Comparison of ENCODE assay signal across 8 mouse cellular contexts in the genomic region with DNA sequence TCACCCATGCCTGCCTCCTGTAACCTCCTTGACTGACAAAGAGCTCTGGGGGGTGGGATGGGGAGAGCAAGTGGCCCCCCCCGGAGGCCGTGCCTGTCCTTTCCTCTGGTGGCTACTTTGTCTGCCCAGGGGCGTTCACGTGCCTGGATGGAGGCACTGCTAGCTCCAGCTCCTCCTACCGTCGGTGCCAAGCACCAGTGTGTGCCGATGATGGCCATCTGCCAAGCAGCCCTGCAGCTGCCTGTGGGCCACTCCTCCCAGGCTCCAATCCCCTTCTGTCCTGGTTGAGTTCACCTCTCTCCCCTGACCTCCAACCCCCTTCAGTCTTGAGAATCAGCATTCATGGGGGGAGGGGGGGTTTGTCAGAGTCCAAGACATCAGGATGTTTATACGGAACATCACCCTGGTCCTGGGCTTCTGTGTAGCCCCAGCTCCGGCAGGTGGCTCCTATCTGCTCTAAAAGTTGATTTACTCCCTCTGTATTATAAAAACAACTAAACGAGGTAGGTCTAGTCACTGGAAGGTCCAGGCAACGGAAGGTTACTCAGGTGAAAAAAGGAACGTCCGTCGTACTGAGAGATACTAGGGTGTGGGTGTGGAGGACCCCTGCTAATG. TPM values are rescaled to one million over a fixed set of nuclear protein-coding genes. Genes with fewer than 3 reads are reported as not detected.
DNase-seq lines count a peak whose midpoint lies in the region; ATAC-seq and TF ChIP-seq lines count a peak whose summit lies in the region.
"Had no signal": no experiment of that assay in that cellular context is flagged by ENCODE, and none has a peak within 500 bp of the region (broad histone marks: within the 10 kb centered on the region; RNA-seq: fewer than 3 reads in every experiment).

No protein-coding gene starts in this region.

- 47% methylated on average over 14 of the region's 14 CpGs for WGBS in forebrain, postnatal 0 days
- WGBS in intestine, embryonic 14.5 days: 32% methylated on average over 14 of the region's 14 CpGs

- no peak overlapping the region; the same call in 1 of the 2 replicates for H3K27ac ChIP-seq in forebrain, postnatal 0 days (ENCODE audit: low read depth, low read length)
- H3K27ac ChIP-seq in intestine, embryonic 14.5 days (ENCODE audit: low read depth): peak overlapping the region; percentile 22; the same call in 1 of the 2 replicates
- H3K27ac ChIP-seq: limb, embryonic 15.5 days had no signal

- H3K9me3 ChIP-seq in forebrain, postnatal 0 days (ENCODE audit: low read length): no peaks in the 10 kb centered on the region
- no peaks in the 10 kb centered on the region for H3K9me3 ChIP-seq in intestine, embryonic 14.5 days (ENCODE audit: control insufficient read depth, low read length)
- H3K9me3 ChIP-seq: limb, embryonic 15.5 days had no signal

- H3K4me1 ChIP-seq in forebrain, postnatal 0 days (ENCODE audit: insufficient read depth): 0 out of 2 replicates have a peak, but pooled peaks cover 4% of the 10 kb centered on the region
- H3K4me1 ChIP-seq in intestine, embryonic 14.5 days (replicated peaks; ENCODE audit: control insufficient read depth, insufficient read depth, low read length): peaks cover 9% of the 10 kb centered on the region

- H3K9ac ChIP-seq in forebrain, postnatal 0 days: no peak overlapping the region
- no peak overlapping the region for H3K9ac ChIP-seq in intestine, embryonic 14.5 days (ENCODE audit: low read length)
- H3K9ac ChIP-seq: limb, embryonic 15.5 days had no signal

- ATAC-seq in forebrain, postnatal 0 days: peak; percentile 76
- 0 out of 2 replicates have a peak, but pooled peaks have one; percentile 24 for ATAC-seq in intestine, embryonic 14.5 days (replicated peaks; ENCODE audit: low FRiP score, low TSS enrichment, low read depth)
- ATAC-seq in activated CD4-positive, CD25-positive, alpha-beta regulatory T cell, adult 4 months: no peak

- H3K27me3 ChIP-seq in forebrain, postnatal 0 days (ENCODE audit: insufficient read depth, low read length): no peaks in the 10 kb centered on the region
- H3K27me3 ChIP-seq in intestine, embryonic 14.5 days (replicated peaks; ENCODE audit: control insufficient read depth, insufficient read depth, low read length): no peaks in the 10 kb centered on the region
- H3K27me3 ChIP-seq: limb, embryonic 15.5 days had no signal

- H3K4me3 ChIP-seq in forebrain, postnatal 0 days (ENCODE audit: low read depth, low read length): no peak overlapping the region
- H3K4me3 ChIP-seq in intestine, embryonic 14.5 days (ENCODE audit: low read depth, low read length): no peak overlapping the region
- H3K4me3 ChIP-seq: limb, embryonic 15.5 days had no signal

- no peaks in the 10 kb centered on the region for H3K36me3 ChIP-seq in forebrain, postnatal 0 days (ENCODE audit: insufficient read depth)
- H3K36me3 ChIP-seq in intestine, embryonic 14.5 days (ENCODE audit: control insufficient read depth, insufficient read depth, low read length): no peaks in the 10 kb centered on the region
- H3K36me3 ChIP-seq: limb, embryonic 15.5 days had no signal

- DNase-seq in ES-CJ7 (ENCODE audit: low read depth, low spot score): peak; percentile 37
- peak; percentile 46 for DNase-seq in Muller cell, postnatal 12 days (ENCODE audit: inconsistent ontology term)
- peak; percentile 71 for DNase-seq in forebrain, postnatal 0 days
- no peak for DNase-seq in intestine, embryonic 14.5 days (ENCODE audit: low spot score)
- peak; percentile 27 to 46 for DNase-seq in left cerebral cortex, adult 18-20 months (ENCODE audit: low spot score in 2 of 2)
- DNase-seq in ovary, postnatal 14 days (ENCODE audit: low spot score): peak; percentile 50

- no peak overlapping the region for H3K4me2 ChIP-seq in forebrain, postnatal 0 days (ENCODE audit: low read depth)
- no peak overlapping the region for H3K4me2 ChIP-seq in intestine, embryonic 14.5 days (ENCODE audit: low read length)
- H3K4me2 ChIP-seq: limb, embryonic 15.5 days had no signal

- peak; percentile 39; the same call in 1 of the 2 replicates for TF ChIP-seq CTCF in forebrain, postnatal 0 days (IDR thresholded peaks at IDR 0.05; ENCODE audit: low read depth)

RNA-seq across cellular contexts. Expression of gene Pgs1, which starts 57.3 kb away (rescaled TPM):
- 55.7 and 63.0 TPM in 2 replicates for total RNA-seq in forebrain, postnatal 0 days (2014; rRNA removed)
- 47.7 and 54.4 TPM in 2 replicates for polyA plus RNA-seq in forebrain, postnatal 0 days (2015; fragmentation: Nextera tagmentation; extraction: Ambion mirVana)
- 31.6 and 33.8 TPM in 2 replicates for polyA plus RNA-seq in intestine, embryonic 14.5 days (2014; fragmentation: Nextera tagmentation; extraction: Ambion mirVana)
- 10 to 100 TPM; 87.1 to 89.0 TPM for total RNA-seq in left cerebral cortex, adult 18-20 months (2021)
- 10 to 100 TPM; 34.6 to 38.3 TPM for polyA plus RNA-seq in activated CD4-positive, CD25-positive, alpha-beta regulatory T cell, adult 4 months (2017; shearing (Covaris generic))
